Mouse (Mus musculus) CD8-positive naive resting alpha-beta T cell, adult 2 months (primary cell): ENCODE data around the gene Pla2g4a.
"Not testable (repeated sequence)": the region's sequence is repeated elsewhere in the genome, so short reads cannot be mapped to it uniquely, and the experiment has no call there.

ENCODE experiments used
- DNase-seq, 2 experiments: peaks; one replicate each; pipeline ENCODE4 v3.0.0; 2022; ENCODE audit warnings: low read depth in 2 of 2, low spot score in 2 of 2

Gene Pla2g4a

DNA sequence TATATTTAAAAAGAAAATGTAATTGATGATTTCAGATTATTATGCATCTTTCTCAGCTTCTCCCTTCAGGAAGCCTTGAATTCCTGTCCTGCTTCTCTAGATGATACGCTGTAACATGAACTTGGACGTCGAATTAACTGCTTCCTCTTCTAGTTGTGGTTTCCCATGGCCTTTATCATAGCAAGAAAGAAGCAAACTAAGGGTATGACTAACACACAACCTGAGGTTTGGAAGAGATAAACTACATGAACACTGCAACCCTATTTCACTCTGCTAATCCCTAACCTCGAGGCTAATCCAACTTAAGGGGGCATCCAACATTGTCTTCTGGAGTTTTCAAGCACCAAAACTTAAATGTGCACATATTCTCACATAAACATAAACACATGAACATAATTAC is 23.3 kb downstream of the Pla2g4a start:
- no peak for DNase-seq

DNA sequence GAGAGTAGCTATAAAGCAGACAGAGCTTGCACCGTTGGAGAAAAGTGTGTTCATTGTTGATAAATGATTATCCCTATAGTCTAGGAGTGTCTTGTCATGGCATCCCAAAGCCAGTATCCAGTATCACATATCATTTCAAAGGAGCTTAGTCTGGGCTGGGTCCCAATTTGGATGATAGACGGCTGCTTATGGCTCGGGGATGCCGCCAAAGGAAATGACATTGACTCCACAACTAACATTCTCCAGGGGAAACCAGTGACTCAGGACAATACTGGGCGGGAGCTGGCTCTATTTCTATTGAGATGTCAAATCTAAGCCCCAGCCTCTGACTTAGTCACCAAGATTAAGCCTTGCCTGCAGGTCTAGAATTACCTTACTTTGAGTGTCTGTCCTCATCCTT is 31.9 kb downstream of the Pla2g4a start:
- DNase-seq = no peak

- not testable (repeated sequence) for DNase-seq
Measured at GRCm38 (mm10) chr1:149923737-149924136, 37.4 kb downstream of the Pla2g4a start.

GRCm38 (mm10) chr1:149922219-149922618 is 38.9 kb downstream of the Pla2g4a start:
- DNase-seq = no peak

DNA sequence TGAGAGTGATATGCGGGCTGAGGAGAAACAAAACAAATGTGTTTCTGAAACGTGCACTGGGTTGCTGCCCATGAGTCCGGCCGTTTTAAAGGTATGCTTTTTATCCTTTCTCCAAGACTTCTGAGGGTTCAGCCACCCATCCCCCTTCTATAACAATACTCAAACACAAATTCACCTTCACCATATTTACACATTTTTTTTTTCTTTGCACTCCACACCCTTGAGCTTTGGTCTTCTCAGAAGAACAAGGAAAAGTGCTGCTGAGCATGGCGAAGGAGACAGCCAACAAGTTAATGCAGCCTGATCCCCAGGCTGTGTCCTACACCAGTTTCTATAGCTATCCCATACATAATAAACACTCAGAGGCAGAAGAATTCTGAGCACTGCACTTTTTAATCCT is 39.8 kb downstream of the Pla2g4a start:
- DNase-seq = no peak

DNA sequence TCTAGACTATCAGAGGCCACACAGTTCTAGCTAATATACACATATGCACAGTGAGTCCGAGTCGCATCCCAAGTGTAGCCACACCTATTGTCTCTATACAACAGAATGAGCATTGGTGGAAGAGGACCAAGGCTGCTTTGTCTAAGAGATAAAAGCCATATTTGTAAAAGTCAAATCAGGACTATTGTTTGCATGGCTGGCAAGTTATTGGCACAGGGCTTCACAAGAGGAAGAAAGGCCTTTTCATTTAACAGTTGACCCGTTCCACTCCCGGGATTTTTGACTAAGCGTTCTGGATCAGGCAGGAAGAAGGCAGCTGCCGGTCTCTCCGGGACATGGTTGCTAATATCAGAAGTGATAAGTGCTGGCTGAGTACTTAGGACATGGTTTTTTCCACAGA is 41.8 kb downstream of the Pla2g4a start:
- no peak for DNase-seq

DNA sequence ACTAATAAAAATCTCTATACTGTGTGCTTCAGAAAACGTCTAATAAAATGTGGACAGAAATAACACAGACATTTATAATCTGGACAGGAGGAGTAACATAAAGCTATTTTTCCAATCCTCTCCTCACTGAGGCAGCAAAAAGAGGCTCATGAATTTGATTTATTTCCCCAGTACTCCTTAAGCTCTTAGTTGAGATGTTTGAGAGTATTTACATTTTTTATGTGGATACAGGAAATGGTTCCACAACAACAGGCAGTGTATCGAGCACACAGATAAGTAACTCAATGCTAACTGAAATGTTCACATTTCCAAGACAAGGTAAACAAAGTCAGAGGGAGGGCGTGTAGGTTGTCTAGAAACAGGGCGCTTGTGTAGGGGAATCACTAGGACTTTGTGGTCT is 48.1 kb downstream of the Pla2g4a start:
- no peak for DNase-seq

DNA sequence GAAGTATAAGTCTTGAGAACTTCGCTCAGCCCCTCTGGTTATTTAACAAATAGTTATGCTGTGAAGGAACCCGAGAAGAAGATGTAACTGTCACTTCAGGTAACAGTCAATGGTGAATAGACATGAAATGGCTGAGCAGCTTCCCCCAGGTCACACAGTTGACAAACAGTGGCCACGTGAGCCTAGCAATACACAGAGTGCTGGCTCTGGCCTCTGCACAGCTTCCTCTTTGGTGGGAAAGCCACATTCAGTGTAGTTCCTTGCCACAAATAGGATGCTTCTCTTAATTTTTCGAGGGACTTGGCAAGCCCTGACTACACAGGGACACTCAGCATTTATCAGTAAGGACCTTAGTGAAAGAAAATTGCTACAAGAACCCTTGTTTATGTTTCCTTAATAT is 50.0 kb downstream of the Pla2g4a start:
- DNase-seq = no peak

GRCm38 (mm10) chr1:149898001-149898625 is 63.0 kb downstream of the Pla2g4a start:
- DNase-seq = no peak

DNA sequence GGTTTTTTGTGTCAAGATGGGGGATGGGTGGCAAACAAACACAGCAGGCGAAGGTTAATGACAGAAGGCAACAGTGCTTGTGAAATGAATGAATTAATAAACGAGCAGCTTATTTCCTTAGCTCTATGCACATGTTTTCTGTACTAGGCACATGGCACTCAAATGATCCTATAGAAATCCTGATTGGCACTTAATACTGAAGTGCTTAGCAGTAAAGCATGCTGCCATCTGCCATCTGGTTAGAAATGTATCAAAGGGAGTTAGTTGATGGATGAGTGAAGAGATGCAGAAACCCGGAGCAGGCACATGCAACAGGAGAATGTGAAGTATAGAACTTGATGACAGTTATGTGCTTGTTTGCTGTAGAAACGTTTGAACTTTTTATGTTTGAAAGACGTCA is 64.5 kb downstream of the Pla2g4a start:
- DNase-seq = no peak

DNA sequence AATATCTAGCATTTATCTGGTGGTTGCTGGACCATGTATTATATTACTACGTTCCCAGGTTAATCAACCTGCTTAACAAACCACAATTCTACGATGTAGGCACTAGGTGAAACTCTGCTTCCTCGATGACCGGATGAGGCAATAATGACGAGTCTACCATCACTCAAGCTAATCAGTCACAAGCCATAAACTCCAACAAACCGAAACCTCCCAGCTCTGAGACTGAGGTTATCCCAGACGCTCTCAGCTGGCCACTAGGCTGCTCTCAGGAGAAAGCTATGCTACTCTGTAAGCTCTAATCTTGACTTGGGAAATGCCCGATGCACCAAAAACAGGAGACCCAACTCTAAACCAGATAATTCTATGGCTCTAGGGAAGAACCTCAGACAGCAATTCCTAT is 66.2 kb downstream of the Pla2g4a start:
- DNase-seq = no peak

- no peak for DNase-seq
Measured at GRCm38 (mm10) chr1:149893903-149894302, 67.2 kb downstream of the Pla2g4a start.

DNA sequence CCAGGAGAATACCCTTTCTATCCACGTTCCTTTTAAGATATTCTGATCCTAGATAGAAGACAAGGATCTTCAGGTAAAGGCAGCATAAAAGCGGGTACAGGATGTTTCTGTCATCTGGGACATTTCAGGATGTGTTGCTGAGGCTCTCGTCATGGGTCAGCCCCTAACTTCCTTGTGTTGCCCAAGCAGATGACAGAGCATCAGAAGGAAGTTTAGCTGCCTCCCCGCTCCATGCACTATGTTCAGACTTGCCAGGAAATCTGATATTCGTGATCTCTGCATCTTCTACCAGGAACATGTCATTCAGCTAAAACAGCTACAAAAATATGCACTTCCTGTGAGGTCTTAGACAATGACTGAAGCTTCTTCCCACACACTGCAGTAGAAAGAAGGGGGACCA is 70.0 kb downstream of the Pla2g4a start:
- DNase-seq = no peak

DNA sequence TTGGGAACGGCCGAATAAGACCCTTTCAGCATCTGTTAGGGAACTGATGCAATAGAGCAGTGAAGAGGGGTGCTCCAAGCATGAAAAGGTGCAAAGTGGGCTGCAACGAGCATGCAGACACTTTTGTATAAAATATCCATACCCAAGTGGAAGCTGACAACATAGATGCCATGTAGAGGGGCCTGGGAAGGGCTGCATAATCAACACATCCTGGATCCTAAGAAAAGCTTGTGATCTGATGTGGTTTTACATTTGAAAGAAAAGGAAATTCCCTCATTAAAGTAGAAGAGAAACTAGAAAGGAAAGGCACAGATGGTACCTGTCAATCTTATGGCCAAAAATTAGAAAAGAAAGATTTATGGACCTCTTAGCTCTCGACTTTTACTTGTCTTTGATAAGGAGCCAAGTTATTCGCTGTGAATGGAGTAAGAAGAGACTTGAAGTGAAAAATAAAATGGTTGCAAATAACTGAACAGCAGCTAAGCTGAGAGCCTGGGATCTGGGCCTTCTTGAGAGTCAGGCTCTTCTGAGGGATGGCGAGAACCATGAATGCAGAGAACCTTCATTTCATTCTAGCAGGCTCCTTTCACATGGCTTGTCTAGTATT is 78.6 kb downstream of the Pla2g4a start:
- DNase-seq = no peak

DNA sequence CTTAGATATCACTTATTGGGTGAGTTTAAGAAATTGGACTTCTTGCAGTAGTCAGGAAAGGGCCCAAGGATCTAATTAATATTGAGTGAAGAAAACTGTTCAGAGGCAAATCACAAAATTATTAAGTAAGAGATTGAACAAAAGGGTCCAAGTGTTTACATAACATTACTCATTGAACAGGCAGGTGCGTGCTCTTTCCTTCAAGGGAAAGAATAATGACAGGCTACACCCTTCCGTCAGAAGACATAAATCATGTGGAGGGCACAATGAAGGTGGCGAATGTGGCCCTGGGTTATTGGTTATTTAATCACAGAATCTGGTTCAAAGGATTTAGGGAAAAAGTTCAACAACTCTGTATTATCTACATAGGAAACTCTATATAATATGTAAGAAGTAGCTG is 82.9 kb downstream of the Pla2g4a start:
- no peak for DNase-seq

DNA sequence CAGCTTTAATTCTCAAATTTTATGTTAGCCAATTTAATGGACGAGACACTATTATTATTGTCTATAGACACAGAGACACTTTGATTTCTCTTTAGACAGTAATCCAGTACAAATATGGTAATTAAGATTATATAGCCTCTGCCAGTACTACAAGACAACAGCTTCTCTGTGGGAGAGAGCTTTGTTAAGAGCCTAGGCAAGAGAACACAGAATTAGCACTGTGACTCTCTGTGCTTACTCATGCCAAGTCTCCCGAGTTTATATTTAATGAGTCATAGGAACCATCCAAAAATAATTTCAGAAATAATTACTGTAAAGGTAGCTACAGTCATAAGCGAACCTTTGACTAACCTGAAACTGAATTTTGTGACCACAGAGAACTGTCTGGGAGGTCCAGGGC is 84.6 kb downstream of the Pla2g4a start:
- DNase-seq = no peak

DNA sequence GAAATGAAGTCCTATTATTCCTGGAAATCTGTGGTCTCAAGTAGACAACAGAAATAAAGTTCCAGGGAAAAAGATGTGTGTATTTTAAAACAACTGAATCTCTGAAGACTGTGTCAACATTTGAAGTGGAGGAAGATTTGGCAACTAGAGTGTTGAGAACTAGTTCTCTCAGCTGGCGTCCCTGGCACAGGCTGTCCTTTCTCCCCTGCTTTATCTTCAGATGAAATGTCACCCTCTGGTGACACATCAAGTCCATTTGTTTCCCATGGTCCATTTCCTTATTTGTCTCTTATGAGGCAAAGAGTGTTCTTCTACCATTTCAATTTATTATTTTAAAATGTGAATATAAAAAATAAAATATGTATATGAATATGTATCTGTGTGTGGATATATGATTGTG is 89.5 kb downstream of the Pla2g4a start:
- DNase-seq = no peak

GRCm38 (mm10) chr1:149867323-149867722 is 93.8 kb downstream of the Pla2g4a start:
- DNase-seq = no peak

GRCm38 (mm10) chr1:149866202-149866601 is 94.9 kb downstream of the Pla2g4a start:
- no peak for DNase-seq

GRCm38 (mm10) chr1:149862801-149863200 is 98.3 kb downstream of the Pla2g4a start:
- DNase-seq = no peak

GRCm38 (mm10) chr1:149862181-149862580 is 98.9 kb downstream of the Pla2g4a start:
- no peak for DNase-seq

GRCm38 (mm10) chr1:149861543-149861942 is 99.5 kb downstream of the Pla2g4a start:
- no peak for DNase-seq

GRCm38 (mm10) chr1:149858734-149859133 is 102.4 kb downstream of the Pla2g4a start:
- DNase-seq = no peak
